Mouse (Mus musculus): ENCODE data around the gene Bbox1. TPM values are rescaled to one million over a fixed set of nuclear protein-coding genes. Genes with fewer than 3 reads are reported as not detected.

The Bbox1 gene
- polyA plus RNA-seq, 1 experiment from 2014 or later = 0.12 TPM

- H3K4me3 ChIP-seq (replicated peaks; ENCODE audit: low read length) = no peak overlapping the region
- no peaks in the 10 kb centered on the region for H3K4me1 ChIP-seq (replicated peaks; ENCODE audit: control insufficient read depth, insufficient read depth, low read length)
- no peak overlapping the region for H3K9ac ChIP-seq
- no peaks in the 10 kb centered on the region for H3K36me3 ChIP-seq (replicated peaks; ENCODE audit: control insufficient read depth, insufficient read depth)
- H3K27me3 ChIP-seq (ENCODE audit: control insufficient read depth, insufficient read depth, low read length) = no peaks in the 10 kb centered on the region
- H3K4me2 ChIP-seq (replicated peaks) = no peak overlapping the region
- H3K27ac ChIP-seq = no peak overlapping the region
- ATAC-seq (ENCODE audit: low FRiP score) (no peak), DNase-seq (ENCODE audit: low spot score) (no peak)
- no peaks in the 10 kb centered on the region for H3K9me3 ChIP-seq (ENCODE audit: control insufficient read depth, low read length)
- 91% methylated on average over 3 of the region's 3 CpGs for WGBS
Measured at GRCm38 (mm10) chr2:110285829-110286504, 28.4 kb downstream of the Bbox1 start.

- no peaks in the 10 kb centered on the region for H3K36me3 ChIP-seq (replicated peaks; ENCODE audit: control insufficient read depth, insufficient read depth)
- H3K4me1 ChIP-seq (replicated peaks; ENCODE audit: control insufficient read depth, insufficient read depth, low read length) = no peaks in the 10 kb centered on the region
- no peak overlapping the region for H3K4me2 ChIP-seq (replicated peaks)
- H3K9ac ChIP-seq = no peak overlapping the region
- H3K27ac ChIP-seq = no peak overlapping the region
- WGBS = 82% methylated on average over 2 of the region's 2 CpGs
- ATAC-seq (ENCODE audit: low FRiP score) (no peak), DNase-seq (ENCODE audit: low spot score) (no peak)
- H3K9me3 ChIP-seq (ENCODE audit: control insufficient read depth, low read length) = no peaks in the 10 kb centered on the region
- no peak overlapping the region for H3K4me3 ChIP-seq (replicated peaks; ENCODE audit: low read length)
- no peaks in the 10 kb centered on the region for H3K27me3 ChIP-seq (ENCODE audit: control insufficient read depth, insufficient read depth, low read length)
Measured at GRCm38 (mm10) chr2:110275424-110275823, 38.9 kb downstream of the Bbox1 start.

- DNase-seq (ENCODE audit: low spot score) (no peak), ATAC-seq (ENCODE audit: low FRiP score) (no peak)
- no peaks in the 10 kb centered on the region for H3K27me3 ChIP-seq (ENCODE audit: control insufficient read depth, insufficient read depth, low read length)
- no peak overlapping the region for H3K9ac ChIP-seq
- 73% methylated on average over 2 of the region's 2 CpGs for WGBS
- no peaks in the 10 kb centered on the region for H3K4me1 ChIP-seq (replicated peaks; ENCODE audit: control insufficient read depth, insufficient read depth, low read length)
- H3K27ac ChIP-seq = no peak overlapping the region
- H3K36me3 ChIP-seq (replicated peaks; ENCODE audit: control insufficient read depth, insufficient read depth) = no peaks in the 10 kb centered on the region
- H3K9me3 ChIP-seq (ENCODE audit: control insufficient read depth, low read length) = no peaks in the 10 kb centered on the region
- H3K4me2 ChIP-seq (replicated peaks) = no peak overlapping the region
- H3K4me3 ChIP-seq (replicated peaks; ENCODE audit: low read length) = no peak overlapping the region
Measured at GRCm38 (mm10) chr2:110274160-110274559, 40.2 kb downstream of the Bbox1 start.

- H3K36me3 ChIP-seq (replicated peaks; ENCODE audit: control insufficient read depth, insufficient read depth) = no peaks in the 10 kb centered on the region
- DNase-seq (ENCODE audit: low spot score) (no peak), ATAC-seq (ENCODE audit: low FRiP score) (no peak)
- no peak overlapping the region for H3K4me2 ChIP-seq (replicated peaks)
- no peak overlapping the region for H3K4me3 ChIP-seq (replicated peaks; ENCODE audit: low read length)
- H3K9ac ChIP-seq = no peak overlapping the region
- H3K9me3 ChIP-seq (ENCODE audit: control insufficient read depth, low read length) = no peaks in the 10 kb centered on the region
- no peak overlapping the region for H3K27ac ChIP-seq
- WGBS = 86% methylated on average over 3 of the region's 3 CpGs
- no peaks in the 10 kb centered on the region for H3K27me3 ChIP-seq (ENCODE audit: control insufficient read depth, insufficient read depth, low read length)
- H3K4me1 ChIP-seq (replicated peaks; ENCODE audit: control insufficient read depth, insufficient read depth, low read length) = no peaks in the 10 kb centered on the region
Measured at GRCm38 (mm10) chr2:110269281-110269680, 45.1 kb downstream of the Bbox1 start.

GRCm38 (mm10) chr2:110232252-110232651 is 82.1 kb downstream of the Bbox1 start:
- Histone ChIP-seq H3K4me1 (replicated peaks; ENCODE audit: control insufficient read depth, insufficient read depth, low read length) (no peaks in the 10 kb centered on the region), H3K9ac (no peak overlapping the region), H3K4me2 (replicated peaks) (no peak overlapping the region), H3K36me3 (replicated peaks; ENCODE audit: control insufficient read depth, insufficient read depth) (no peaks in the 10 kb centered on the region), H3K9me3 (ENCODE audit: control insufficient read depth, low read length) (no peaks in the 10 kb centered on the region), H3K27ac (no peak overlapping the region), H3K27me3 (ENCODE audit: control insufficient read depth, insufficient read depth, low read length) (no peaks in the 10 kb centered on the region), H3K4me3 (replicated peaks; ENCODE audit: low read length) (no peak overlapping the region)
- WGBS = 64% methylated on average over 9 of the region's 9 CpGs
- ATAC-seq (ENCODE audit: low FRiP score) (no peak), DNase-seq (ENCODE audit: low spot score) (no peak)

GRCm38 (mm10) chr2:110230753-110231152 is 83.6 kb downstream of the Bbox1 start:
- 74% methylated on average over 4 of the region's 4 CpGs for WGBS
- H3K4me3 ChIP-seq (replicated peaks; ENCODE audit: low read length) = no peak overlapping the region
- H3K27me3 ChIP-seq (ENCODE audit: control insufficient read depth, insufficient read depth, low read length) = no peaks in the 10 kb centered on the region
- H3K4me1 ChIP-seq (replicated peaks; ENCODE audit: control insufficient read depth, insufficient read depth, low read length) = no peaks in the 10 kb centered on the region
- ATAC-seq (ENCODE audit: low FRiP score) (no peak), DNase-seq (ENCODE audit: low spot score) (no peak)
- no peak overlapping the region for H3K27ac ChIP-seq
- H3K9me3 ChIP-seq (ENCODE audit: control insufficient read depth, low read length) = no peaks in the 10 kb centered on the region
- H3K4me2 ChIP-seq (replicated peaks) = no peak overlapping the region
- H3K36me3 ChIP-seq (replicated peaks; ENCODE audit: control insufficient read depth, insufficient read depth) = no peaks in the 10 kb centered on the region
- H3K9ac ChIP-seq = no peak overlapping the region

- Histone ChIP-seq H3K36me3 (replicated peaks; ENCODE audit: control insufficient read depth, insufficient read depth) (no peaks in the 10 kb centered on the region), H3K4me1 (replicated peaks; ENCODE audit: control insufficient read depth, insufficient read depth, low read length) (no peaks in the 10 kb centered on the region), H3K4me3 (replicated peaks; ENCODE audit: low read length) (no peak overlapping the region), H3K4me2 (replicated peaks) (peak overlapping the region; percentile 27), H3K27ac (no peak overlapping the region), H3K9ac (no peak overlapping the region), H3K9me3 (ENCODE audit: control insufficient read depth, low read length) (no peaks in the 10 kb centered on the region), H3K27me3 (ENCODE audit: control insufficient read depth, insufficient read depth, low read length) (no peaks in the 10 kb centered on the region)
- 41% methylated on average over 15 of the region's 15 CpGs for WGBS
- peak; percentile 93 for DNase-seq (ENCODE audit: low spot score)
- peak; percentile 89 for ATAC-seq (ENCODE audit: low FRiP score)
Measured at GRCm38 (mm10) chr2:110229143-110230087, 84.9 kb downstream of the Bbox1 start.

GRCm38 (mm10) chr2:110226421-110226820 is 87.9 kb downstream of the Bbox1 start:
- H3K27me3 ChIP-seq (ENCODE audit: control insufficient read depth, insufficient read depth, low read length) = no peaks in the 10 kb centered on the region
- DNase-seq (ENCODE audit: low spot score) (no peak), ATAC-seq (ENCODE audit: low FRiP score) (no peak)
- 58% methylated on average over 4 of the region's 4 CpGs for WGBS
- no peak overlapping the region for H3K27ac ChIP-seq
- no peaks in the 10 kb centered on the region for H3K9me3 ChIP-seq (ENCODE audit: control insufficient read depth, low read length)
- H3K4me1 ChIP-seq (replicated peaks; ENCODE audit: control insufficient read depth, insufficient read depth, low read length) = no peaks in the 10 kb centered on the region
- no peaks in the 10 kb centered on the region for H3K36me3 ChIP-seq (replicated peaks; ENCODE audit: control insufficient read depth, insufficient read depth)
- H3K4me2 ChIP-seq (replicated peaks) = no peak overlapping the region
- H3K9ac ChIP-seq = no peak overlapping the region
- no peak overlapping the region for H3K4me3 ChIP-seq (replicated peaks; ENCODE audit: low read length)

GRCm38 (mm10) chr2:110225969-110226368 is 88.4 kb downstream of the Bbox1 start:
- H3K4me3 ChIP-seq (replicated peaks; ENCODE audit: low read length) = no peak overlapping the region
- no peaks in the 10 kb centered on the region for H3K27me3 ChIP-seq (ENCODE audit: control insufficient read depth, insufficient read depth, low read length)
- no peaks in the 10 kb centered on the region for H3K36me3 ChIP-seq (replicated peaks; ENCODE audit: control insufficient read depth, insufficient read depth)
- H3K9me3 ChIP-seq (ENCODE audit: control insufficient read depth, low read length) = no peaks in the 10 kb centered on the region
- H3K27ac ChIP-seq = no peak overlapping the region
- no peak overlapping the region for H3K9ac ChIP-seq
- H3K4me1 ChIP-seq (replicated peaks; ENCODE audit: control insufficient read depth, insufficient read depth, low read length) = no peaks in the 10 kb centered on the region
- DNase-seq (ENCODE audit: low spot score) (no peak), ATAC-seq (ENCODE audit: low FRiP score) (no peak)
- H3K4me2 ChIP-seq (replicated peaks) = no peak overlapping the region
